Mouse (Mus musculus): Measurements from ENCODE around the gene Hist1h2ah.

Hist1h2ah gene

DNA sequence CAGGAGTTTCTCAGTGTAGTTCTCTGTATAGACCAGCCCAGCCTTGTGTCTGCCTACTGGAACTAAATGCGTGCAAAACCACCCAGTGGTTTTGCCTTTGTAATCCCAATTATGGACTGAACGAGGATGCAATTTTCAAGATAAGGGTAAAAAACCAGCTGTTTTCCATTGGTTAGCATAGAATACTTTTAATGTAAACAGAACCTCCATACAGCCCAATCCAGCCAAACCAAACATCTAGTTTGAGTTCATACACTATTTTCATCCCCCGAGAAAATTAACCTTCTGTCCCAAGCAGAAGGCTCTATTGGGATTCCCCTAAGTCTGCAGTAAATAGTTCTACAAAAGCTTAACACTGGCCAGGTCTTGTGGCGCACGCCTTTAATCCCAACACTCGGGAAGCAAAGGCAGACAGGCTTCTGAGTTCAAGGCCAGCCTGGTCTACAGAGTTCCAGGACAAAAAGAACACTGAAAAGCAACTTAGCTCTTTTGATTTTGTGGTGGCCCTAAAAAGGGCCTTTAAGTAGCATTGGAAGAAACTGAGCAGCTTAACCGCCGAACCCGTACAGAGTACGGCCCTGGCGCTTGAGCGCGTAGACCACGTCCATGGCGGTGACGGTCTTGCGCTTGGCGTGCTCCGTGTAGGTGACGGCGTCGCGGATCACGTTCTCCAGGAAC lies 5.2 kb upstream of the Hist1h2ah start:
- in situ Hi-C loops (cut with MboI, MseI), result loop anchor here (10.0 kb wide), 2 partner anchors 1494 to 1724 kb away; partner anchors contain the start of genes Hist1h1a, Hist1h2af, Hist1h3a and Hist1h3g

DNA sequence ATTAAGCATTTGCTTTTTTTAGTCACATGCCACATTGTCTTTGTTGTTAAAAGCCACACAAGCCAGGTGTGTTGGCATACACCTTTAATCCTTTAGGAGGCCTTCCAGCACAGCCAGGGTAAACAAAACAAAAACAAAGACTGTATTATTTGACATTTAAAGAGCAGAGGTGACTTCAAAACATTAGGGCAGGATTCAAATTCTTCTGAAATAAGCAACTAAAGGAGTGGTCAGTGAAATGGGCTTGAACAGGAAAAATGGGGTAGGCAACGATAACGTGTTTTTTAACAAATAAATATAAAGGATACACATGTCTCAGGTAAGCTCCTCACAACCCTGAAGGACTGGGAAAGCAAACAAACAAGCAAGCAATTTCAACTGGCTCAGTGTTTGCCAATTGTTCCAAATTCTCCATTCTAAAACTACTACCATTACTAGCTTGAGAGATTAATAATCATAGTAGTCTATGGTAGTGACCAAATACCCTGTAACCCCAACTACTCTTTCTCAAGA lies 4.6 kb upstream of the Hist1h2ah start:
- in situ Hi-C loops (cut with MboI, MseI), result loop anchor here (5.0 to 10.0 kb wide), 3 partner anchors 323 to 1725 kb away; partner anchors contain the start of genes Hist1h1a, Hist1h2af, Hist1h2ai and Hist1h2bl

DNA sequence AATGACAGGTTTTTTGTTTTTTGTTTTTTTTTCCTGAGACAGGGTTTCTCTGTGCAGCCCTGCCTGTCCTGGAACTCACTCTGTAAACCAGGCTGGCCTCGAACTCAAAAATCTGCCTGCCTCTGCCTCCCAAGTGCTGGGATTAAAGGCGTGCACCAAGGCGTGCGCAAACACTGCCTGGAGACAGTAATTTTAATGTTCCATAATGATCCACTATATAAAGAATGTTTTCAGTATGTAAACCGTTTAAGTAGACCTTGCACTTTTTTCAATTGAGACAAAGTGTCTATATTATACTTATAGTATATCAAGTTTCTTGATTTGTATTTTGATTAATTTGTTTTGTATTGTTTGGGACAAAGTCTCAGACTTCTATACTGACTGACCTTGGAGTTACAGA lies 4.0 kb upstream of the Hist1h2ah start:
- in situ Hi-C loops (cut with MboI, MseI), result loop anchor here (5.0 kb wide), 1 partner anchor 322 kb away; the partner anchor contains the start of genes Hist1h2ai, Hist1h2bl and Hist1h3h

DNA sequence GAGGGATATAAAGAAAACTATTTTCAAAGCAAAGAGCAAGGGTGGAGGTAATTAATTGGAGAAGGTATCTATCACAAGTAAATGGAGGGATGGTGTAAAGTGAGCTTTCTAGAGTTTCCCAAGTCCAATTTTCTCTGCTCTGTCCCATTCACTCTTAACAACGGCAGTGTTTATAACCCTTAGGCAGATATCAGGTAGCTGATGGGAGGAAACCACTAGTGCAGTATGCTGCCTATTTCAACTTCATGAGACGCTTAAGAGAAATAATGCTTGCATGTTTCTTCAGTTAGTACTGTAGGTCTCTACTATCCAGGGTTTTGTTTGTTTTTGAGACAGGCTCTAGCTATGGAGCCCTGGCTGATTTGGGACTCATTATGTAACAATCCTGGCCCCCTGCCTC lies 2.0 kb upstream of the Hist1h2ah start:
- in situ Hi-C loops (cut with MboI, MseI), result loop anchor here (5.0 kb wide), 1 partner anchor 320 kb away; the partner anchor contains the start of genes Hist1h2ai, Hist1h2bl and Hist1h3h

DNA sequence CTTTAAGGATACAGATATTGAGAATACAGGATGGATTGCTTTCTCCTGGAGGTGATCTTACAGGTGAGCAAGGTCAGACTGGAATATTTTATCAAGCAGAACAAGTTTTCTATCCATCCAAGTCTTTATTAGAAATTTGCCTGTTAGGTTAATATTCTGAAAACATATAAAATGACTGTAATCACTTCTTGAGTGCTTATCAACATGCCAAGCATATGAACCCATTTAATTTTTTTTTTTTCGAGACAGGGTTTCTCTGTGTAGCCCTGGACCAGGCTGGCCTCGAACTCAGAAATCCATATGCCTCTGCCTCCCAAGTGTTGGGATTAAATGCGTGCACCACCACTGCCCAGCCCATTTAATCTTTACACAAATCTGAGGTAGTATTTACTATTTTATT lies 1.6 kb upstream of the Hist1h2ah start:
- in situ Hi-C loops (cut with MboI, MseI), result loop anchor here (5.0 kb wide), 1 partner anchor 320 kb away; the partner anchor contains the start of genes Hist1h2ai, Hist1h2bl and Hist1h3h

DNA sequence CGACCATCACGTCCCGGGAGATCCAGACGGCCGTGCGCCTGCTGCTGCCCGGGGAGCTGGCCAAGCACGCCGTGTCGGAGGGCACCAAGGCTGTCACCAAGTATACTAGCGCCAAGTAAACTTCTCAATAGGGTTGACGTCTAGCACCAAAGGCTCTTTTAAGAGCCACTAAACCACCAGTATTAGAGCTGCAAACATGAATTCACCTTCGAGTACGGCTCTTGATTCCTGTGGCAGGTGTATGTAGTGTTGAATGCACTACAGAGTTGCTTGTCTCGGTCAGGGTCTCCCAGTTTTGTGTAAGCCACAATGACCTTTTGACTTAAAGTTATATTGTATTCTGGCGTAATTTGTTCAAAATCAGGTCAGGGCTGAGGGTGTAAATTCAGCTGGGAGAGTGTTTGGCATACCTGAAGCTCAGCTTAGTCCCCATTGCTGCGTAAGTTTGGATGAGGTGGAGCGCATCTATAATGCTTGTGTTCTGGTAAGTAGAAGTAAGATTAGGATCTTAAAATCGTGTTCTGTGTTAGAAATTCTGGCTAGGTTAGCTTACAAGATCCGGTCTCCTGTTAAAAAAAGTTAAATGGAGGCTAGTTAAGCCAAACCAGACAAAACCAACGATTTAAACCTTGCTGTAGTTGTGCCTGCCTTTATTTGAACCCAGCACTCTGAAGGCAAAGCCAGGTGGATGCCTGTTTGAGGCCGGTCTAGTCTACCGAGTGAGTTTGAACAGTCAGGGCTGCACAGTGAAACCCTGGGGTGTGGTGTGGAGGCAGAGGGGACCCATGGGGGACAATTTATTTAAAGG lies 985 bp upstream of the Hist1h2ah start:
- in situ Hi-C loops (cut with MboI, MseI), result loop anchor here (5.0 kb wide), 1 partner anchor 319 kb away; the partner anchor contains the start of genes Hist1h2ai, Hist1h2bl and Hist1h3h

DNA sequence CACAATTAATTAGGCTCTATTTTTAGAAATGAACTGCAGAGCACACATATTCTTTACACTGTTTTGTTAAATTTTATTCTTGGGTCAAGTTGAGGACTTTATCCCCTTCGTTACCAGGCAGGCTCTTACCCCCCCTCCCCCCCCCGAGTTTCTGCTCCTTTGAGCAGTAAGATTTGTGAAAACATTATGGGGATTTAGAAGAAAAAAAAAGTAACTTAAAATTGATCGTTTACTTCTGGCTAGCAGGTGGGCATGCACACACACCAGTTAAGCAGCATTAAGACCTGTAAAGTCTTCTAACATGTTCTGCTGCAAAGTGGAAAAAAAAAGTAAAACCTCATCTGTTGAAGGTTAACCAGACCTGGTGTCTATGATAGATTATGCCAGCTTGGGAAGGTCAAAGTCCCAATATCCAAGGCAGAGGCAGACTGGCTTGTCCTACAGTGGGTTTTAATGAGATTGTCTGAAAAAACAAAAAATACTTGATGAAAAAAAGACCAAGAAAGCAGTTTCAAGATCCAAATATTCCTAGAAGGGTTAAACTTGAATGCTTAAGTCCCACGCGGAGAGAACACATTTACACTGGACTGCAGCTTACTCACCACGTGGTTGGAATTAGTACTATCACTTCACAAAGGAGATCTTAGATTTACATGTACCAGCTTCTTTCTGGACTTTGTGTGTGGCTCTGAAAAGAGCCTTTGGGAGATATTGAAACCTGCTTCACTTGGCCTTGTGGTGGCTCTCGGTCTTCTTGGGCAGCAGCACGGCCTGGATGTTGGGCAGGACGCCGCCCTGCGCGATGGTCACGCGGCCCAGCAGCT lies 713 bp downstream of the Hist1h2ah start:
- in situ Hi-C loops (cut with MboI, MseI), result loop anchor here (5.0 kb wide), 2 partner anchors 107 to 317 kb away; partner anchors contain the start of genes Hist1h2ai, Hist1h2bl and Hist1h3h

DNA sequence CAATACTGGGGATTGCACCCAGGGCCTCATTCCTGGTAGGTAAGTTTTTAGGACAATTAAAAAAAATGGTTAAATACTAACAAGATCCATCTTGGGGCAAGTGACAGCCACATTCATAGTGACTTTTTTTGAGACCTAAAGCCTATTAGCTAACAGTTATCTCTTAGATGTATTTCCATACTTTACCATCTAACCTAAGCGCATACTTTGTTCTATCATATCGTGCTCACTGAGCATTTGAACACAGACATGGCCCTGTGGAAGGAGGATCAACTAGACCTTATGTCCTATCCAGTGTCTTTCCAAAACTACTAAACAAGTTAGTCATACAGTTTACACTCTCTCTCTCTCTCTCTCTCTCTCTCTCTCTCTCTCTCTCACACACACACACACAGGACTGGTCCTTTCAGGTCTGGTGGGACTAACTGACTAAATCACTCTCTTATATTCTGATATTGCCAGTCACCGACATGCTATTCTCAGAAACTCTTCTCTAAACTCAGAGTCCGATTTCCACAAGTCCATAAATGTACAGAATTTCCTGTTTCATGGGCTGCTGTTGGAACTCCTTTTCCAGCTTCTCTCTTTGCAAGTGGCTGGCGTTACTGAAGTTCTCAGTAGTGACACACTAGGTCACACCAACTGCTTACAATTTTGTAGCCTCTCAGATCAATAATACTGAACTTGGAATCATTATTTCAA lies 1.5 kb downstream of the Hist1h2ah start:
- in situ Hi-C loops (cut with MboI, MseI), result loop anchor here (5.0 kb wide), 1 partner anchor 107 kb away; no protein-coding TSS in a partner anchor

DNA sequence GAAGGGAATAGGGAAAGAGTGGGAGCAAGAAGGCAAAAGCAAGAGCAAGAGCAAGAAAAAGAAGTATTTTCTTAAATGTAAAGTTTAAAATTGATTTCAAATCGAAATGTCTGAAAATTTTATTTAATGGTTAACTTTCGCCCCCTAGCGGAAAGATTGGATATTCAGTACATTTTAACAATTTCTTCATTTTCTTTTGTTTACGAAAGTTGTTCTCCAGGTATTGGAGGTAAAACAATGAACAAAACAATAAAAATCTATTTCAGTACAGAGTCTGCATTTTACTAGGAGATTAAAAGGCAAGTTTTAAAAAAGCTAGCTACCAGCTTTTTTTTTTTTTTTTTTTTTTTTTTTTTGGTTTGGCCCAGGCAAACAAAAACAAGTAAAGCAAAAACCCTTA lies 4.9 kb downstream of the Hist1h2ah start:
- in situ Hi-C loops (cut with MboI, MseI), result loop anchor here (5.0 kb wide), 1 partner anchor 103 kb away; no protein-coding TSS in a partner anchor

DNA sequence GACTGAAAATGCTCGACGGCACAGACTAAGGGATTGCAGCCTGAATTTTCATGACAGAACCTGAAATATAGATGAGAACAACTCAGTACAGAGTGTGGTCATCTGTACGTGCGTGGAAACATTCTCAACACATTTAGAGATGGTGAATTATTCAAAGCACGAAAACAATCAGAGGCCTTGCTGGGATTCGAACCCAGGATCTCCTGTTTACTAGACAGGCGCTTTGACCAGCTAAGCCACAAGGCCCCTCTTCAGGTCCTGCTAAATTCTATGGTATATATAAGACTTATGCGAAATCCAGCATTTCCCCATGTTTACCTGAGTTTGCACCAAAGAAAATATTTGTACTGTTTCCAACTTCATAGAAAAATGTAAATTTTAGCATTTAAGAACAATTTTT lies 5.4 kb downstream of the Hist1h2ah start:
- in situ Hi-C loops (cut with MboI, MseI), result loop anchor here (5.0 to 10.0 kb wide), 5 partner anchors 53 to 1417 kb away; partner anchors contain the start of gene Trim27

DNA sequence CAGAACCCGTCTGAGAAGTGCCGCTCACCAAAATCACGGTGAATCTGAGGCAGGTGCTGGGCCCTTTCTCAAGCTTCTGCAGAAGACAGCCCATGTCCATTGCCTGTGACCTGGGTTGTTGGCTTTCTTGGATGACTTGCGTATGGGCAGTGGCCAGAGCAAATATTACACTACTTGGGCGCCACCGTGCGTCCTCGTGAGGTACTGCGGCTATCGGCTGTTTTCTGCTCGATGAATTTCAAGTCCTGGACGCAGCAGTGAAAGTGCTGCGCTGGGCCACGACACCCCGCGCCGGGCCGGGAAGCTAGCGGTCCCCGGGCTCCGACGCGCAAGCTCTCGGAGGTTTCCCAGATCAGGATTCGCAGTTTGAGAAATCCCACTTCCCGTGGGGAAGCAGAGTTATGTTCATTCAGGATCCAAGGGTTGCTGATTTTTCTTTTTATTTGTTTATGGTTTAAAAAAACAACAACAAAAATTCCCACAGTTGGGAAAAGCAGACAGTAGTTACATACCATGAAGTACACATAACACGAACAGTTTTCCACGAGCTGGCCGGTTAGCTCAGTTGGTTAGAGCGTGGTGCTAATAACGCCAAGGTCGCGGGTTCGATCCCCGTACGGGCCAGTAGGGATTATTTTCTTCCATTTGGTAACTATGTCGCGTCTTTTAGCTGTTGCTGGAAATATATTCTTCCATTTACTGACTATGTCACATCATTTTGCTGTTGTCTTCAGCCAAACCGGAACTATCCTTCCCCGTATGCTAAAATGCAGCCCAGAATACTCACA lies 6.5 kb downstream of the Hist1h2ah start:
- in situ Hi-C loops (cut with MboI, MseI), result loop anchor here (5.0 to 10.0 kb wide), 4 partner anchors 52 to 1418 kb away; partner anchors contain the start of gene Trim27

DNA sequence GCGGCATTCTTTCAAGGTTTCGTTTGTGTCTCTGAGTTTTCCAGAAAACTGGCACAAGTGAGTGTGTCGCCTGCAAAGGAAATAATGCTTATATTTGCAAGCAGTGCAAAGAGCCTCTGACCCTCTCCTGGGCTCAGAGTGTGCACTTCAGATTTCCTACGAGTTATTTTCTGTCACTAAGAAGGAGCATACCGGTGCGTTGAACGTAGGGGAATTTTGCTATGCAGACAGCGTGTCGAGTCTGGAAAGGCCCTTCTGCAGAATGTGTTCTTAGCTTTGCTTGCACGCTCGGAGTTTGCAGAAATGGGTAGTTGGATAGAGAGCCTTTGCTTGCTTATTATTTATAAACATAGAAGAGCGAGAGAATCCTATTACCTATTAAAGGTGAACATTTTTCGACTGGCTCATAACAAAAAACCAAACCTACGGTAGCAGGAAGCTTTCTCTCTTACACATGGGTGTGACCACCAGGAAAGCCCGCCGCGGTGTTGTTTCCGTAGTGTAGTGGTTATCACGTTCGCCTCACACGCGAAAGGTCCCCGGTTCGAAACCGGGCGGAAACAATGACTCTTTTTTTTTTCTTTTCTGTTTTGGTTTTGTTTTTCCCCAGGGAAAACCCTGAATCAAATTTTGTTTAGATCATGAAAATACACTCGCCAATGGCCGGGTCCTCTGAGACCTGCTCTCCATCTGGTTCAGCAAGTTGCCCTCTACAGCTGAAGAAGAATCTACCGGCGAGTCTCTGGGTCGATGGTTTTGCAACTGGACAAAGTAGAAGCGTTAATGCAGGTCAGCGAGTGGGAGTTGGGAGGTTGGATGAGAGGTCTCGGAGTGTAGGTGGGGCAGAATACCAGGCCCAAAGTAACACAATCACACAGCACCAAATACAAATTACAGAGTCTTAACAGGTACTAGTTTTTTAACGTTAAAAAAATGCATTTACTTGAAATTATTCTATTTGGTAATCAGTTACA lies 9.0 kb downstream of the Hist1h2ah start:
- in situ Hi-C loops (cut with MboI, MseI), result loop anchor here (5.0 to 10.0 kb wide), 4 partner anchors 49 to 1421 kb away; partner anchors contain the start of gene Trim27

DNA sequence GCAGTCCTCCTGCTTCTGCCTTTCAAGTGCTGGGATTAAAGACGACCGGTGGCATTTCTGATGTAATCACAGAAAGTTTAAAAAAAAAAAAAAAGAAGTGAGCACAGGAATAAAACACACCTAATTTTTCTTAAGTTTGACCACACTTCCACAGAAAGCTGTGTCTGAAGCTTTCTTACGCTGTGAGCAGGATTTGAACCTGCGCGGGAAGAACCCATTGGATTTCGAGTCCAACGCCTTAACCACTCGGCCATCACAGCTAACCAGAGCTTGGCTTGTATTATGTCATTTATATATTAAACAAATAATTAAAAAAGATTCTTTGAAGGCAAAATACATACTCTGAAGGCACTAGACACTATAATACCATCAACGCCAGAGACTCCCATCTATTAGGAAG lies 13.1 kb downstream of the Hist1h2ah start:
- in situ Hi-C loops (cut with MboI, MseI), result loop anchor here (5.0 to 10.0 kb wide), 3 partner anchors 170 to 847 kb away; partner anchors contain the start of gene Trim27

DNA sequence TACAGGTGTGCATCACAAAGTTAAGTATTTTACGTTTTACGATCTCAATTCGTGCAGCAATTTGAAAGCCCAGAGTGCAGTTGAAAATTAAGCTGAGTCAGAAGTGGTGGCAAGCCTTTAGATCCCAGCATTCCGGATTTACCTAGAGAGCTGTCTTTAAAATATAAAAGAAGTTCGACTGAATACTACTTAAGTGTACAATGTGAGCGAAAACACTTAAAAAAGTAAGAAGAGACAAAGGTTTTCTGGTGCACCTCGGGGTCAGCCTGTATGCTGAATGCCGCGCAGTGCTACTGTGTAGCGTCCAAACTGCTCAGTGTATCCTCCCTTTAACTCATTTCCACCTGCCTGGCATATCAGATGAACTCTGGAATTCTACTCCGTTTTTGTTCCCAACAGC lies 13.8 kb downstream of the Hist1h2ah start:
- in situ Hi-C loops (cut with MboI, MseI), result loop anchor here (5.0 to 10.0 kb wide), 3 partner anchors 169 to 847 kb away; partner anchors contain the start of gene Trim27

DNA sequence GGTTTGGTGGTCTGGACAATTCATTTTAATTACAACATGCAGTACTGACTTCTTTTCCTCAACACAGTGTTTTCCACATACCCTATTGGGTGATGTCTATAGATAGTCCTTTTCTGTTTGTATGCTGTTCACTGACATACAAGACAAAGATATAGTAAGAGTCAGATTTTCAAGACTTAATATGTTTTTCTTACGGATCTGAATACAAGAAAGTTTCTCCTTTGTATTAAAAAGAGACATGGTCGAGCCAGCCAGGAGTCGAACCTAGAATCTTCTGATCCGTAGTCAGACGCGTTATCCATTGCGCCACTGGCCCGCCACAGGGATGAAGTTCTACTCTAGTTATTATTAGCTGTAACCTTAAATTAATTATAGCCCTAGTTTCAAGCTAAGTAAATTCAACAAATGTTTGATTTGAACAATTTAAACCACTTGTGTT lies 14.4 kb downstream of the Hist1h2ah start:
- in situ Hi-C loops (cut with MboI, MseI), result loop anchor here (5.0 to 10.0 kb wide), 3 partner anchors 169 to 846 kb away; partner anchors contain the start of gene Trim27

DNA sequence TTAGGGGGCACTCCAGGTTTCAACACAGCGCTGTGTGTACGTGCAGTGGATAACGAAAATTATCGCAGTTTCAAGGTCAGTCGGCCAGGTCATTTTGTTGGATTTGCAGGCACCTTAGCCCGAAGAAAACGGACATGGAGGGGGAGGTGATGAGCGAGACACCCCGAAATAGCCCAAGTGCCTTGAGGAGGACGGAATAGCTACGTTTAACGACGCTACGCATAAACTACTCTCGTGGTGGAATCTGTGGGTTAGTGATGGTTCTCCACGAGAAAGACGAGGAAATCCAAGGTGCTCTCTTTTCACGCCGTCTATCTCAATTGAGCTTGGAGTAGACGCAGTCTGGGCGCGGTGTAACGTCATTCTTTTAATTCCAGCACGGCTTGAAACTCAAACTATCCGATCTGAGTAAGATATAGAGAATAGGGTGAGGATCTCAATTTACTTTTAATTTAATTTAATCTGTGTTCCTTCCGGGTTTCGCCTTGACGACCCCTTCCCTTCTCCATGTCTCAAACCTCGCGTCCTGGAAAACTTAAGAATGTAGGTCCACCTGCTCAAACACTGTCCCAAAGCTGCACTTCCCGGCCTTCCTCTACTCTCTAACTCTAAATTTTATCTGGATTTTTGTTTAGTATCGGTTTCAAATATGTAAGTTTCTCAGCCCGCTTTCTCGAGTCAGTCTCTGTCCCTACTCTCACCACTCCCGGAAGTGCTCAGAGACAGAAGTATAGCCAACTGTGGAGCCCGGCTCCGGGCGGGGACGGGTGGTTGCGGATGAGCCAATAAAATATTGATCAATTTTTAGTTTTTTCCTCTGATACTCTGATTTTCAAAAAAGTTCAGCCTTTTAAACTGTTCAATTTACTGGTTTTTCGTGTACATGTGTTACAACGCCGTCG lies 15.2 kb downstream of the Hist1h2ah start:
- in situ Hi-C loops (cut with MboI, MseI), result loop anchor here (5.0 to 10.0 kb wide), 3 partner anchors 168 to 845 kb away; partner anchors contain the start of gene Trim27
